Mouse (Mus musculus): ENCODE measurements around the gene Rpl37. TPM values are rescaled to one million over a fixed set of nuclear protein-coding genes. Genes with fewer than 3 reads are reported as not detected.

Gene Rpl37
- polyA plus RNA-seq (2014; fragmentation: Nextera tagmentation; extraction: Ambion mirVana) = 561 and 580 TPM in 2 replicates

- 0% methylated on average over 55 of the region's 55 CpGs for WGBS
Measured at GRCm38 (mm10) chr15:5116270-5117030, at the start of gene Rpl37. Rpl37 (plus strand) TSS chr15:5116645.

GRCm38 (mm10) chr15:5068801-5069518 is 47.5 kb upstream of the Rpl37 start:
- Histone ChIP-seq H3K36me3 (replicated peaks; ENCODE audit: control insufficient read depth, insufficient read depth, low read depth, low read length) (no peaks in the 10 kb centered on the region), H3K9ac (replicated peaks; ENCODE audit: low read length) (no peak overlapping the region), H3K4me1 (ENCODE audit: control insufficient read depth, insufficient read depth, low read length) (no peaks in the 10 kb centered on the region), H3K4me2 (ENCODE audit: low read depth, low read length) (no peak overlapping the region), H3K27me3 (ENCODE audit: control insufficient read depth, insufficient read depth, low read length) (no peaks in the 10 kb centered on the region), H3K4me3 (ENCODE audit: low read depth, low read length) (no peak overlapping the region), H3K27ac (replicated peaks; ENCODE audit: low read depth, low read length) (no peak overlapping the region), H3K9me3 (replicated peaks; ENCODE audit: control insufficient read depth, low read length) (no peaks in the 10 kb centered on the region)
- peak; percentile 63 for DNase-seq (ENCODE audit: low spot score)
- no peak for ATAC-seq (replicated peaks; ENCODE audit: insufficient number of reproducible peaks, low FRiP score, low TSS enrichment, low read depth)
- 60% methylated on average over 15 of the region's 15 CpGs for WGBS

More at GRCm38 (mm10) chr15:5116270-5117030, at the start of gene Rpl37:
- ATAC-seq (replicated peaks; ENCODE audit: insufficient number of reproducible peaks, low FRiP score, low TSS enrichment, low read depth) = peak; percentile 99
- H3K36me3 ChIP-seq (replicated peaks; ENCODE audit: control insufficient read depth, insufficient read depth, low read depth, low read length) = peaks cover 4% of the 10 kb centered on the region
- no peaks in the 10 kb centered on the region for H3K27me3 ChIP-seq (ENCODE audit: control insufficient read depth, insufficient read depth, low read length)
- H3K4me3 ChIP-seq (ENCODE audit: low read depth, low read length) = peak within 1 kb of the TSS; percentile 93
- no peaks in the 10 kb centered on the region for H3K4me1 ChIP-seq (ENCODE audit: control insufficient read depth, insufficient read depth, low read length)
- H3K9ac ChIP-seq (replicated peaks; ENCODE audit: low read length) = peak within 1 kb of the TSS; percentile 97
- H3K27ac ChIP-seq (replicated peaks; ENCODE audit: low read depth, low read length) = peak within 1 kb of the TSS; percentile 85
- peak within 1 kb of the TSS; percentile 66 for H3K4me2 ChIP-seq (ENCODE audit: low read depth, low read length)
- no peaks in the 10 kb centered on the region for H3K9me3 ChIP-seq (replicated peaks; ENCODE audit: control insufficient read depth, low read length)
- DNase-seq (ENCODE audit: low spot score) = peak; percentile 99

GRCm38 (mm10) chr15:5081235-5081634 is 35.2 kb upstream of the Rpl37 start:
- H3K4me2 ChIP-seq (ENCODE audit: low read depth, low read length) = no peak overlapping the region
- no peak overlapping the region for H3K27ac ChIP-seq (replicated peaks; ENCODE audit: low read depth, low read length)
- H3K4me3 ChIP-seq (ENCODE audit: low read depth, low read length) = no peak overlapping the region
- no peaks in the 10 kb centered on the region for H3K27me3 ChIP-seq (ENCODE audit: control insufficient read depth, insufficient read depth, low read length)
- no peaks in the 10 kb centered on the region; the same call in 1 of the 2 replicates for H3K9me3 ChIP-seq (replicated peaks; ENCODE audit: control insufficient read depth, low read length)
- no peaks in the 10 kb centered on the region for H3K4me1 ChIP-seq (ENCODE audit: control insufficient read depth, insufficient read depth, low read length)
- H3K9ac ChIP-seq (replicated peaks; ENCODE audit: low read length) = no peak overlapping the region
- ATAC-seq (replicated peaks; ENCODE audit: insufficient number of reproducible peaks, low FRiP score, low TSS enrichment, low read depth) (no peak), DNase-seq (ENCODE audit: low spot score) (no peak)
- H3K36me3 ChIP-seq (replicated peaks; ENCODE audit: control insufficient read depth, insufficient read depth, low read depth, low read length) = no peaks in the 10 kb centered on the region
- 67% methylated on average over 1 of the region's 1 CpGs for WGBS

- Histone ChIP-seq H3K27me3 (ENCODE audit: control insufficient read depth, insufficient read depth, low read length) (no peaks in the 10 kb centered on the region), H3K27ac (replicated peaks; ENCODE audit: low read depth, low read length) (no peak overlapping the region), H3K4me3 (ENCODE audit: low read depth, low read length) (no peak overlapping the region), H3K9me3 (replicated peaks; ENCODE audit: control insufficient read depth, low read length) (no peaks in the 10 kb centered on the region; the same call in 1 of the 2 replicates), H3K36me3 (replicated peaks; ENCODE audit: control insufficient read depth, insufficient read depth, low read depth, low read length) (no peaks in the 10 kb centered on the region), H3K9ac (replicated peaks; ENCODE audit: low read length) (no peak overlapping the region), H3K4me2 (ENCODE audit: low read depth, low read length) (no peak overlapping the region), H3K4me1 (ENCODE audit: control insufficient read depth, insufficient read depth, low read length) (no peaks in the 10 kb centered on the region)
- DNase-seq (ENCODE audit: low spot score) (peak; percentile 55), ATAC-seq (replicated peaks; ENCODE audit: insufficient number of reproducible peaks, low FRiP score, low TSS enrichment, low read depth) (no peak)
- 16% methylated on average over 2 of the region's 2 CpGs for WGBS
Measured at GRCm38 (mm10) chr15:5086162-5086561, 30.3 kb upstream of the Rpl37 start.

GRCm38 (mm10) chr15:5088850-5089608 is 27.4 kb upstream of the Rpl37 start:
- 62% methylated on average over 7 of the region's 7 CpGs for WGBS
- no peaks in the 10 kb centered on the region; the same call in 1 of the 2 replicates for H3K9me3 ChIP-seq (replicated peaks; ENCODE audit: control insufficient read depth, low read length)
- ATAC-seq (replicated peaks; ENCODE audit: insufficient number of reproducible peaks, low FRiP score, low TSS enrichment, low read depth) (no peak), DNase-seq (ENCODE audit: low spot score) (peak; percentile 30)
- no peaks in the 10 kb centered on the region for H3K27me3 ChIP-seq (ENCODE audit: control insufficient read depth, insufficient read depth, low read length)
- no peak overlapping the region for H3K9ac ChIP-seq (replicated peaks; ENCODE audit: low read length)
- no peak overlapping the region for H3K4me3 ChIP-seq (ENCODE audit: low read depth, low read length)
- H3K4me1 ChIP-seq (ENCODE audit: control insufficient read depth, insufficient read depth, low read length) = no peaks in the 10 kb centered on the region
- no peak overlapping the region for H3K27ac ChIP-seq (replicated peaks; ENCODE audit: low read depth, low read length)
- H3K4me2 ChIP-seq (ENCODE audit: low read depth, low read length) = no peak overlapping the region
- H3K36me3 ChIP-seq (replicated peaks; ENCODE audit: control insufficient read depth, insufficient read depth, low read depth, low read length) = no peaks in the 10 kb centered on the region

- H3K27ac ChIP-seq (replicated peaks; ENCODE audit: low read depth, low read length) = no peak overlapping the region
- H3K4me2 ChIP-seq (ENCODE audit: low read depth, low read length) = no peak overlapping the region
- DNase-seq (ENCODE audit: low spot score) (no peak), ATAC-seq (replicated peaks; ENCODE audit: insufficient number of reproducible peaks, low FRiP score, low TSS enrichment, low read depth) (no peak)
- no peak overlapping the region for H3K9ac ChIP-seq (replicated peaks; ENCODE audit: low read length)
- no peaks in the 10 kb centered on the region for H3K36me3 ChIP-seq (replicated peaks; ENCODE audit: control insufficient read depth, insufficient read depth, low read depth, low read length)
- H3K4me1 ChIP-seq (ENCODE audit: control insufficient read depth, insufficient read depth, low read length) = no peaks in the 10 kb centered on the region
- H3K9me3 ChIP-seq (replicated peaks; ENCODE audit: control insufficient read depth, low read length) = no peaks in the 10 kb centered on the region
- no peaks in the 10 kb centered on the region for H3K27me3 ChIP-seq (ENCODE audit: control insufficient read depth, insufficient read depth, low read length)
- H3K4me3 ChIP-seq (ENCODE audit: low read depth, low read length) = no peak overlapping the region
- 92% methylated on average over 10 of the region's 10 CpGs for WGBS
Measured at GRCm38 (mm10) chr15:5090131-5090530, 26.3 kb upstream of the Rpl37 start.

- no peaks in the 10 kb centered on the region for H3K4me1 ChIP-seq (ENCODE audit: control insufficient read depth, insufficient read depth, low read length)
- H3K9ac ChIP-seq (replicated peaks; ENCODE audit: low read length) = no peak overlapping the region
- H3K4me2 ChIP-seq (ENCODE audit: low read depth, low read length) = no peak overlapping the region
- no peak overlapping the region for H3K27ac ChIP-seq (replicated peaks; ENCODE audit: low read depth, low read length)
- H3K36me3 ChIP-seq (replicated peaks; ENCODE audit: control insufficient read depth, insufficient read depth, low read depth, low read length) = no peaks in the 10 kb centered on the region
- WGBS = 84% methylated on average over 11 of the region's 11 CpGs
- H3K4me3 ChIP-seq (ENCODE audit: low read depth, low read length) = no peak overlapping the region
- H3K27me3 ChIP-seq (ENCODE audit: control insufficient read depth, insufficient read depth, low read length) = no peaks in the 10 kb centered on the region
- no peak for DNase-seq (ENCODE audit: low spot score)
- no peak for ATAC-seq (replicated peaks; ENCODE audit: insufficient number of reproducible peaks, low FRiP score, low TSS enrichment, low read depth)
- no peaks in the 10 kb centered on the region for H3K9me3 ChIP-seq (replicated peaks; ENCODE audit: control insufficient read depth, low read length)
Measured at GRCm38 (mm10) chr15:5095534-5096301, 20.7 kb upstream of the Rpl37 start.

Data from embryonic facial prominence, embryonic 11.5 days (tissue).